Mouse (Mus musculus): ENCODE results near the gene Abhd16a. TPM values are rescaled to one million over a fixed set of nuclear protein-coding genes. Genes with fewer than 3 reads are reported as not detected.

The Abhd16a gene
- polyA plus RNA-seq, 1 experiment from 2014 or later = 78.6 TPM

DNA sequence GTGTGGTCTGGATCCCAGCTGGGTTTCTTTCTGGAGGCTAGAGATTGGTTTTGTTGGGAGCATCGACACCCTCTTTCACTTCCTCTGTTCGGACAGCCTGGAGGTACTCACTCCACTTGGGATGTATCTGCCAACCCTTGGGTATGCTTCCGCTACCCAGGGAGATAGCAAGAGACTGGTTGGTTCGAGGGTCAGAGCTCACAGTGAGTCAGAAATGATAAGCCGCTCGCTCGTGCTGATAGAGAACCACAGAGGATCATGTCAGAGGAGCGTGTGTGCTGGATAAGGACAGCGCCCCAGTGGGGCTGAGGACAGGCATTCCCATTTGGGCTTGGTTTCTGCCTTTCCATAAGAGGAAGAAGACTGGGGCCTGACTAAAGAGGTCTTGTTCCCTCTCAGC, 9.3 kb upstream of the Abhd16a start:
- WGBS = 70% methylated on average over 9 of the region's 9 CpGs

DNA sequence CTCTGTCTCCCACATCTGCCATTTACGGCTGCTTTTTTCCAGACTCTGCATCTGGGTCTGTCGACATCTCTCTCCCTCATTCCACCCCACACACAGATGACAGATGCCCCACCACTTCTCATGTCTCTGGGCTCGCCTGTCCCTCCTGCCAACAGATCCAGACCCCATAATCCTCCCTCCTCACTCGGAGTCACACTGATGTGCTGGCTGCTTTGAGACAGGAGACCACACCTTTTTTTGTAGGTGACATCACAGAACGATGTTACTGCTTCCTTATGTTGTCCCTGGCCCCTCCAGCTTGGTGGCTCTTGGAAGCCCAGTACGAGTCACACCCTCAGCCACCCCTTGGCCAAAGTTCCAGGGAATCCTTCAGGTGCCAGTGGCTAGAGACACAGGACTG, 8.8 kb upstream of the Abhd16a start:
- H3K9me3 ChIP-seq (replicated peaks) = no peaks in the 10 kb centered on the region
- H3K4me3 ChIP-seq = no peak overlapping the region
- H3K27me3 ChIP-seq = peaks cover 3% of the 10 kb centered on the region; the same call in 1 of the 2 replicates
- H3K27ac ChIP-seq = no peak overlapping the region
- ATAC-seq (ENCODE audit: low FRiP score) = no peak
- H3K9ac ChIP-seq = no peak overlapping the region
- H3K4me2 ChIP-seq (replicated peaks) = no peak overlapping the region
- no peaks in the 10 kb centered on the region for H3K36me3 ChIP-seq
- 64% methylated on average over 6 of the region's 6 CpGs for WGBS
- H3K4me1 ChIP-seq = peaks cover 18% of the 10 kb centered on the region

More for the DNA sequence above, 9.3 kb upstream of the Abhd16a start:
- Histone ChIP-seq H3K4me2 (replicated peaks) (no peak overlapping the region), H3K27me3 (peaks cover 2% of the 10 kb centered on the region; the same call in 1 of the 2 replicates), H3K9me3 (replicated peaks) (no peaks in the 10 kb centered on the region), H3K36me3 (no peaks in the 10 kb centered on the region), H3K27ac (no peak overlapping the region), H3K4me3 (no peak overlapping the region), H3K4me1 (peaks cover 18% of the 10 kb centered on the region), H3K9ac (no peak overlapping the region)
- no peak for ATAC-seq (ENCODE audit: low FRiP score)

DNA sequence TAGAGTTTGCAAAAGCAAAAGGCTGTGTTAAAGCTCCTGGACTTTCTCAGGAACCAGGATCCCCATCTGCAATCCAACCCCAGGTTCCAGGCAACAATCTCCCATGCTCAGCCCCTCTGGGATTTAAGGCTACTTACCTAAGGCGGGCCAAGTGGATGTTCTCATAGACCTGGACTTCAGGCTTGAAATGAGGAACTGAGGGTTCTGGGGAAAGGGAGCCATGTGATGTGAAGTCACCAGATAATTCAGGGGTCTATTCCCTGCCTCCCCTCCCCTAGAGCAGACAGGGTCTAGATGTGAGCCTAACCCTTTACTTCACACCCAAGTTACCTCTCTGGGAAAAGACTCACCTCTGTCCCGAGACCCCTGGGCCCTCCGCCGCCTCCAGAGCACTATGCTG, 8.4 kb upstream of the Abhd16a start:
- no peak overlapping the region for H3K4me3 ChIP-seq
- 83% methylated on average over 4 of the region's 4 CpGs for WGBS
- H3K36me3 ChIP-seq = no peaks in the 10 kb centered on the region
- H3K9ac ChIP-seq = no peak overlapping the region
- no peak for ATAC-seq (ENCODE audit: low FRiP score)
- H3K27ac ChIP-seq = no peak overlapping the region
- H3K27me3 ChIP-seq = peaks cover 7% of the 10 kb centered on the region; the same call in 1 of the 2 replicates
- H3K4me1 ChIP-seq = peaks cover 18% of the 10 kb centered on the region
- no peaks in the 10 kb centered on the region for H3K9me3 ChIP-seq (replicated peaks)
- no peak overlapping the region for H3K4me2 ChIP-seq (replicated peaks)

DNA sequence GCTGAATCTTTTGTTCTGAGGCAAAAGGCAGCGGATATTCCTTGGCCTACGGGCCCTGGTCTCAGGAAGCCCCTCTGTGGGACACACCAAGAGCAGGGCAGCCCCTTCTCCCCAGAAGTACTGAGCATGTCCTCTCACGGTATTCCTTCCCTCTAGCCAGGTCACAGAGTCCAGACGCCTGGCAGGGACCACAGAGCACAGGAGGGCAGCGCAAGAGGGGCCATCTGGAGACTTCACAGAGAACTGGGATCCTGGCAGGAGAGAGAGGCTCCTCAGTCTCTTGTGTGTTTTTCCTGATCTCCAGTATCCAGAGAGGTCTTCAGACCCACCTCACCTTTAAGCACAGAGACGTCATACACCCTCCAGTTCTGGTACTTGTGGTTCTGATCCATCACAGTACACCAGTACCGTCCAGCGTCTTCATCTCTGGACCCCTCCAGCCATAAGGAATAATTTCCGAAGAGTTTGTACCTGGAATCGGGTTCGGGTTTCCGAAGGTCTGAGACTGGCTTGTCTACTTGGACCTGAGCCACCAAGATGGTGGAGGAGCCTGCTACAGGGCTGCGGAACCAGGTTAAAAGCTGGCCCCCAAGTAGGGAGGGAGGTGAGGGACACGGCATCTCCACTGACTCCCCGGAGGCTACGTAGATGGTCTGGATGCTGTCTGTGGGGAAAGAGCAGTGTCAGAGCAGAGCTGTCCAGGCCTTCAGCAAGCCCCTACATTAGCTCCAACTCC, 6.1 kb upstream of the Abhd16a start:
- Histone ChIP-seq H3K4me1 (peaks cover under 1% of the 10 kb centered on the region; the same call in 1 of the 2 replicates), H3K4me2 (replicated peaks) (no peak overlapping the region), H3K27ac (no peak overlapping the region), H3K4me3 (no peak overlapping the region), H3K9ac (no peak overlapping the region), H3K27me3 (peaks cover 8% of the 10 kb centered on the region; the same call in 1 of the 2 replicates), H3K36me3 (no peaks in the 10 kb centered on the region), H3K9me3 (replicated peaks) (no peaks in the 10 kb centered on the region)
- ATAC-seq (ENCODE audit: low FRiP score) = no peak
- 85% methylated on average over 16 of the region's 16 CpGs for WGBS

DNA sequence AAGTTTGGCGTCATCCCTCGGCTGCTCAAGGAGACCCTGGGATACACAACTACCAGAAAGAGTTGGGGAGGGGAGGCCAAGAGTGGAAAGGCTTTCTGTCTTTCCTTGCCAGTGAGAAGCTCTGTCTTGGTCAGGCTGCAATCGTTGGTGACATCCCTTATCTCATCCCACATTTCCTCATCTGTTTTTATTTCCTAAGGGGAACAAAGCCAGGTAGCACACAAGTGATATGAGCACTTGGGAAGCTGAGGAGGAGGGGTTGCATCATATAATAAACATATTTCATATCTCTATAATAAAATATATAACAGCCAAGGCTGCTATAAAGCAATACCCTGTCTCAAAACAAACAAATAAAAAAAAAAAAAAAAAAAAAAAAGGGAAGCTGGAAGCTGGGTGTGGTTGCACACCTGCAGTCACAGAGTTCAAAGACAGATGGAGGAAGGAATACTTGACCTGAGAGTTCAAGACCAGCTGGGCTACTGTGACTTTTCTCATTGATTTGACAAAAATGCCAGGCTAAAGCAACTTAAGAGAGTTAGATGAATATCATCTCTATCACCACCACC, 5.0 kb upstream of the Abhd16a start:
- ATAC-seq (ENCODE audit: low FRiP score) = no peak
- 78% methylated on average over 3 of the region's 3 CpGs for WGBS

DNA sequence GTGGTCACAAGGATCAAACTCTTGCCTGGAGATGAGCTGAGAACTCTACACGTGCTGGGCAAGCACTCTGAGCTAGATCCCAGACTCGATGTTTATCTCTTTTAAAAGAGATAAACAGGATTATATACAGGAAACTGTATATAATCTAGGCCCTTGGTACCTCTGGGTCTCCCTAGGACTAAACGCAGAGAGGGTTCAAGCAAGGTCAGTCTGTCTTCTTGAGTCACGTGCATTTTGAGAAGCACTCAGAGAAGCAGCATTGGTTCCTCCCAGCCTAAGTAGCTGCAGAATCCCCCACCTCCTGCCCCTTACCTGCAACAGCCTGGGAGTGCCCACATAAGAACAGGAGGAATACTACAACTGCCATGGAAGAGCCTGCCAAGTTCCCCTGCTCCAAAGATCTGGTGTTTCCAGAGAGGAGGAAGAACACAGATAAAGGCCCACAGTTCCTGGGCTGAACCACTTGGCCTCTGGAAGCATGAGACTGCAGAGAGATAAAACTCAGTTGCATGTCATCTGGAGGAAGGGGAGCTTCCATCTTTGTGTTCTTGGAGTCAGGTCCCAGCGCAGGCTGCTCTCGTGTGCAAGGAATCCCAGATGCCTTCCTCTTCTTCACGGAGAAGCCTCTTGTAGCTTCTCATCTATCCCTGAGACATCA, 3.7 kb upstream of the Abhd16a start, which contains the start of gene Ly6g6f:
Ly6g6f (minus strand) TSS at position 403 of the 658 bp plus-strand sequence.
- 79% methylated on average over 7 of the region's 7 CpGs for WGBS
- ATAC-seq (ENCODE audit: low FRiP score) = no peak
- Histone ChIP-seq H3K27me3 (0 out of 2 replicates have a peak, but pooled peaks cover 6% of the 10 kb centered on the region), H3K27ac (no peak within 1 kb of the TSS), H3K4me3 (no peak within 1 kb of the TSS), H3K36me3 (no peaks in the 10 kb centered on the region), H3K9ac (no peak within 1 kb of the TSS), H3K4me1 (peaks cover 6% of the 10 kb centered on the region), H3K4me2 (replicated peaks) (no peak within 1 kb of the TSS), H3K9me3 (replicated peaks) (no peaks in the 10 kb centered on the region)

More for the DNA sequence above, 5.0 kb upstream of the Abhd16a start:
- Histone ChIP-seq H3K27me3 (peaks cover 8% of the 10 kb centered on the region; the same call in 1 of the 2 replicates), H3K9me3 (replicated peaks) (no peaks in the 10 kb centered on the region), H3K4me2 (replicated peaks) (no peak overlapping the region), H3K4me3 (no peak overlapping the region), H3K4me1 (no peaks in the 10 kb centered on the region), H3K36me3 (no peaks in the 10 kb centered on the region), H3K9ac (no peak overlapping the region), H3K27ac (no peak overlapping the region)

DNA sequence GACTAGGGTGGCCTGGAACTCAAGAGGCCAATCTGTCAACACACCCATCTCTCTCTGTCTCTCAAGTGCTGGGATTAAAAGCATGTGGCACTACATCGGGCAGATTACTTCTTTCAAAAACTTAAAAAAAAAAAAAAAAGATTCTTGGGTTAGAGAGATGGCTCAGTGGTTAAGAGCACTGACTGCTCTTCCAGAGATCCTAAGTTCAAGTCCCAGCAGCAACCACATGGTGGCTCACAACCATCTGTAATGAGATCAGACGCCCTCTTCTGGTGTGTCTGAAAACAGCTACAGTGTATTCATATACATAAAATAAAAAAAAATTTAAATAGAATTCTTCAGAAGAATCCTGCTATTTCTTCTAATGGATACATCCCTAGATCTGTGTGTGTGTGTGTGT, 912 bp upstream of the Abhd16a start:
- Histone ChIP-seq H3K4me3 (no peak overlapping the region), H3K36me3 (peaks cover 21% of the 10 kb centered on the region), H3K4me1 (peaks cover 12% of the 10 kb centered on the region), H3K27ac (no peak overlapping the region), H3K27me3 (0 out of 2 replicates have a peak, but pooled peaks cover 6% of the 10 kb centered on the region), H3K9ac (no peak overlapping the region), H3K9me3 (replicated peaks) (no peaks in the 10 kb centered on the region), H3K4me2 (replicated peaks) (no peak overlapping the region)
- WGBS = 43% methylated on average over 2 of the region's 2 CpGs
- ATAC-seq (ENCODE audit: low FRiP score) = no peak

DNA sequence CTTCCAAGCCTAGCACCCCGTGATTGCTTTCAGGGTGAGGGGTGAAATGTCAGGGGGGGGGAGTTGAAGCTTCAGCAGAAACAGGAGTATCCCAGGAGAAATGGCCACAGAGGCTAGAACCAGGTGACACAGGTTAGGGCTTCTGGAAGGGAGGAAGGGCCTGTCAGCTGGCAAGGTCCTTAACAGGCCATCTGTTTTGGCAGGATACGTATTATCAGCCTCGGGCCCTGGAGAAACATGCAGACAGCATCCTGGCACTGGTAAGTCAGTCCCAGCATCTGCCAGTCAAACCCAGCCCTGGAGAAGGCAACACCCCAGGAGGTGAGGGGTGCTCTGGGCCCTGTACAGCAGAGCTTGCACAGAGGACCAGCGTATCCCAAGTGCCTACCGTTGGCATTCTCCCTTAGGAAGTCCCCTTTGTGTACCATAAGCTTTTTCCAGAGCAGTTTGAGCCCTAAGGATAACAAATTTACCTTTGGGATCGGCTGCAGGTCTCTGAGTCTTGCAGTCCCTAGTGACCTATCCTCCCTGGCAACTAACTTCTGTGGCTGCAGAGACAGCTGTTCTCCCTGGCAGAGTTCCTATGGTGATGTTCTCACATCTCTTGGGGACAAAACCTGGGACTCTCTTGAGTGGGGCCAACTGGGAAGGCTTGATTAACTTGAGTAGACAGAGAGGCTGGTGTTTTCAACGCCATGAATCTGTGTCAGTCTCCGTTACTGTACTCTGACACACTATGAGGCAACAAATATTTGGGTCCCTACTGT, 1.3 kb downstream of the Abhd16a start:
- Histone ChIP-seq H3K9ac (peak overlapping the region; percentile 82), H3K27ac (peak overlapping the region; percentile 97; the same call in 1 of the 2 replicates), H3K4me3 (peak overlapping the region; percentile 67), H3K4me1 (peaks cover 12% of the 10 kb centered on the region), H3K27me3 (0 out of 2 replicates have a peak, but pooled peaks cover 5% of the 10 kb centered on the region), H3K36me3 (peaks cover 42% of the 10 kb centered on the region), H3K9me3 (replicated peaks) (no peaks in the 10 kb centered on the region), H3K4me2 (replicated peaks) (peak overlapping the region; percentile 67)
- WGBS = 69% methylated on average over 8 of the region's 8 CpGs
- no peak for ATAC-seq (ENCODE audit: low FRiP score)

DNA sequence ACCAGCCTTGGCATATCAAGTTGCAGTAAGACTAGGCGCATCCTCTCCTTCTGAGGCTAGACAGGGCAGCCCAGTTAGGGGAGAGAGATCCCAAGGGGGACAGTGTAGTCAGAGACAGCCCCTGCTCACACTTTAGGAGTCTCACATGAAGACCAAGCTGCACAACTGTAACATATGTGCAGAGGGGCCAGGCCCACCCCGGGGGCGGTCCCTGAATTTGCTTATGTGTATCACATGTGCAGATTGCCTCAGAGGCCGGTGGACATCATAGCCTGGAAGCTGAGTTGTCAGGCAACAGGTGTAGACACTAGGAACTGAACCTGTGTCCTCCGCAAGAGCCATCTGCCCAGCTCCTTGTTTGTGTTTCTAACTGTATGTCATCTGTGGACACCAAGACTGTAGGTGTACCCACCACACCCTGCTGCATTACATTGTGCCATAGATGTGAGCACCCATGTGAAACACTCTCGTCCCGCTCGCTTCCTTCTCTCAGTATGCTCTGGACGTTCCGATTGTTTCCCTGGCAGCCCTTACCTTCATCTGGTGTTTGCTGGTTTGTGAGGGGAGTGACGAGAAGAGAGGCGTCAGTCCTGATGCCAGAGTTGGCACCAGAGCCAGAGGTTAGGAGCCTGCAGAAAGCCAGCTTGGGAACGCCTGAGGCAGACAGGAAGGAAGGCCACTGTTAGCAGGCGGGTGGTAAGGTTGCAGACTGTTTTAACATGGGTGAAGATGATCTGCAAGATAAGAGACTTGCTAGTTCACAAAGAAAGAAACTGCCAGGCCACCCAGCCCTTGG, 3.5 kb downstream of the Abhd16a start:
- ATAC-seq (ENCODE audit: low FRiP score) = no peak
- Histone ChIP-seq H3K36me3 (peaks cover 62% of the 10 kb centered on the region), H3K27me3 (no peaks in the 10 kb centered on the region), H3K9ac (peak overlapping the region; percentile 32; the same call in 1 of the 2 replicates), H3K9me3 (replicated peaks) (no peaks in the 10 kb centered on the region), H3K4me1 (peaks cover 12% of the 10 kb centered on the region), H3K4me2 (replicated peaks) (no peak overlapping the region), H3K4me3 (no peak overlapping the region), H3K27ac (no peak overlapping the region)
- 90% methylated on average over 14 of the region's 14 CpGs for WGBS

DNA sequence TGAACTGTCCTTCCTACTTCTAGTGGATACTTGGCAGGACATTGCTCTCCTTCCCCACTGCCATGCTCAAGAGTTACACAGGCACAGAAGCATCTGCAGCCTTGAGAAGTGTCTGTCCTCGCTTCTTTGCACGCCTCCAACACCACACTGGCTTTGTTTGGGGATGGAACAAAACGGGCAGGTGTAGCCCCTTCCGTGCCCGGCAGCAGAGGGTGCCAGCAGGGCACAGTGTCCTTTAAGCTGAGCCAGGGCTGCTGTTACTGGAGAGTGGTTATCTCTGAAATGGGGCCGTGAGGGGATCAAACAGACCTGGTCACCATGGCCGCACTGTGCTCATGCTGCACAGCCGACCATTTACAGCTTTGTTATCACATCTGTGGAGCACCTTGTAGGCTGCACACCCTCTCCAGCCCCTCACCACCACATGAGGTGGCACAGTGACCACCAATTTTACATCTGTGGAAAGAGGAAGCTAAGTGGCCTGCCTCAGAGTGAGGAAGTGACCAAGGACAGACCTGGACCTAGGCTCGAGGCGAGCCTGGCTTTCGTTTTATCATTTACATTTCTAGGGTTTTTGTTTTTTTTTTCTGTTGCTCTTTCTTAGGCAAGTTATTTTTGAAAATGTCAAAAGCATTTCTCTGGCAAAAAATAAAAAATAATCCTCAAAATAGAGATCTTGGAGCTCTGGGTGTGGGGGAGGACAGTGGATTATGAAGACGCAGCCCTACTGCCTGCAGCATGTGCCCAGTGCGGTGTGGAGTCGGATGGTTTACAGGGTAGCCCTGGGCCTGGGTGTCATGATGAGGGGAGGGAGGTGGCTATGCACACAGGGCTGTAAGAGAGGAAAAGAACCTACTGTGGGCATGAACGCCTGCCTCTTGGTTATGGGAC, 5.7 kb downstream of the Abhd16a start:
- WGBS = 92% methylated on average over 15 of the region's 15 CpGs
- Histone ChIP-seq H3K4me2 (replicated peaks) (no peak overlapping the region), H3K27ac (no peak overlapping the region), H3K4me1 (peaks cover 12% of the 10 kb centered on the region), H3K36me3 (peaks cover 77% of the 10 kb centered on the region), H3K9ac (0 out of 2 replicates have a peak overlapping the region, but pooled peaks have one; percentile 8), H3K4me3 (no peak overlapping the region), H3K27me3 (no peaks in the 10 kb centered on the region), H3K9me3 (replicated peaks) (no peaks in the 10 kb centered on the region)
- no peak for ATAC-seq (ENCODE audit: low FRiP score)

Data from hindbrain, embryonic 12.5 days (tissue).